Mouse (Mus musculus) myocyte (in vitro differentiated cells): Measurements from ENCODE around the gene Megf6.

Experiments used
- E2F4 ChIP-seq: IDR thresholded peaks from one replicate; pipeline ENCODE4 v1.6.1; 2011; ENCODE audit warnings: mild to moderate bottlenecking, control low read depth, moderate library complexity; ENCODE audit not compliant: insufficient read depth
- MAX ChIP-seq: IDR thresholded peaks from one replicate; pipeline ENCODE4 v1.6.1; 2011; ENCODE audit warnings: low read depth, mild to moderate bottlenecking, control low read depth
- POLR2A ChIP-seq: IDR thresholded peaks from one replicate; pipeline ENCODE4 v1.6.1; 2011; ENCODE audit warnings: low read depth, mild to moderate bottlenecking, control low read depth, moderate library complexity; ENCODE audit not compliant: insufficient read length
- USF1 ChIP-seq: IDR thresholded peaks from one replicate; pipeline ENCODE4 v1.6.1; 2011; ENCODE audit warnings: low read depth, mild to moderate bottlenecking, control low read depth, moderate library complexity

- TF ChIP-seq E2F4 (no peak), MAX (no peak), POLR2A (no peak), USF1 (no peak)
Observed at GRCm38 (mm10) chr4:154198377-154198961, 27.9 kb downstream of the Megf6 start.
